Mouse (Mus musculus) intestine, embryonic 15.5 days (tissue): ENCODE data around the gene Teddm3. TPM values are rescaled to one million over a fixed set of nuclear protein-coding genes. Genes with fewer than 3 reads are reported as not detected.
A peak's percentile ranks its signal among the peaks of the same experiment; 100 is the strongest.
"Not testable (repeated sequence)": the region's sequence is repeated elsewhere in the genome, so short reads cannot be mapped to it uniquely, and the experiment has no call there.

Experiments used
- ATAC-seq: fragments of 200-750 bp; cut with Nextera tagmentation; 2 replicates; pipeline ENCODE4 v1.8.0; 2017; ENCODE audit warnings: moderate TSS enrichment, moderate library complexity
- H3K27ac ChIP-seq: fragments of 300-500 bp; sonication (generic); 2 replicates; pipeline ENCODE4 v1.5.1; 2015; ENCODE audit warnings: mild to moderate bottlenecking, inconsistent platforms
- H3K27me3 ChIP-seq: fragments of 300-500 bp; sonication (generic); replicated peaks from 2 replicates; pipeline ENCODE4 v1.6.1; 2015; ENCODE audit warnings: inconsistent platforms
- H3K36me3 ChIP-seq: fragments of 300-500 bp; sonication (generic); 2 replicates; pipeline ENCODE4 v1.6.1; 2015; ENCODE audit warnings: inconsistent platforms
- H3K4me1 ChIP-seq: fragments of 300-500 bp; sonication (generic); replicated peaks from 2 replicates; pipeline ENCODE4 v1.6.1; 2015; ENCODE audit warnings: inconsistent platforms
- H3K4me2 ChIP-seq: fragments of 300-500 bp; sonication (generic); replicated peaks from 2 replicates; pipeline ENCODE4 v1.6.1; 2015; ENCODE audit warnings: mild to moderate bottlenecking, inconsistent platforms
- H3K4me3 ChIP-seq: fragments of 300-500 bp; sonication (generic); replicated peaks from 2 replicates; pipeline ENCODE4 v1.5.1; 2015; ENCODE audit warnings: inconsistent platforms
- H3K9ac ChIP-seq: fragments of 300-500 bp; sonication (generic); 2 replicates; pipeline ENCODE4 v1.6.1; 2015; ENCODE audit warnings: inconsistent platforms
- H3K9me3 ChIP-seq: fragments of 300-500 bp; sonication (generic); 2 replicates; pipeline ENCODE4 v1.6.1; 2016; ENCODE audit warnings: inconsistent platforms
- WGBS: fragments of 180-500 bp; shearing (Covaris S2); methylation state at CpG from one replicate; pipeline ENCODE4 v1.1.7; 2015; 5-methylcytosine and 5-hydroxymethylcytosine counted together
- polyA plus RNA-seq: library from polyadenylated mRNA; unstranded; fragments of >200 nt; fragmentation: Nextera tagmentation; extraction: Ambion mirVana; gene quantifications from 2 replicates; pipeline ENCODE4 v1.2.1, GENCODE M21; 2015

Teddm3 gene
- polyA plus RNA-seq, 1 experiment from 2014 or later, result not detected

DNA sequence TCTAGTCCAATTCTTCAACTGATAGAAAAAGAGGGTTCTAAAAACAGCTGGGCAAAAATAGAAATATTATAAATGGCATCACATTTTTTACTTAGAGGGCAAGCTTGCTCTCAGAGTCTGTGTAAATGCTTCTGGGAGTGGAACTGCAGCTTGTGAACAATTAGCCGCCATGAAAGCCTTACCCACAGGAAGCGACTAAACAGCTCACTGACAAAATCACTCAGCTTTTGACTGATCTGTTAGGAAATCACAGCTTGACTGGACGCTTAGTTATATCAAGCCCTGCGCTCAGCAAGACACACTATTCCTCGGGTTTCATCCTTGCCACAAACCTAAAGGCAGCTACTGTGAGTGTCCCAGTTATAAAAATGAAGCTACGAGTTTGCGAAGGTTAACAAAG is 33.8 kb upstream of the Teddm3 start:
- Histone ChIP-seq H3K36me3 (no peaks in the 10 kb centered on the region), H3K4me1 (peaks cover 2% of the 10 kb centered on the region; the same call in 1 of the 2 replicates), H3K4me3 (no peak overlapping the region), H3K4me2 (no peak overlapping the region), H3K27me3 (no peaks in the 10 kb centered on the region), H3K9me3 (no peaks in the 10 kb centered on the region), H3K9ac (no peak overlapping the region), H3K27ac (no peak overlapping the region)
- no peak for ATAC-seq
- 49% methylated on average over 7 of the region's 7 CpGs for WGBS

DNA sequence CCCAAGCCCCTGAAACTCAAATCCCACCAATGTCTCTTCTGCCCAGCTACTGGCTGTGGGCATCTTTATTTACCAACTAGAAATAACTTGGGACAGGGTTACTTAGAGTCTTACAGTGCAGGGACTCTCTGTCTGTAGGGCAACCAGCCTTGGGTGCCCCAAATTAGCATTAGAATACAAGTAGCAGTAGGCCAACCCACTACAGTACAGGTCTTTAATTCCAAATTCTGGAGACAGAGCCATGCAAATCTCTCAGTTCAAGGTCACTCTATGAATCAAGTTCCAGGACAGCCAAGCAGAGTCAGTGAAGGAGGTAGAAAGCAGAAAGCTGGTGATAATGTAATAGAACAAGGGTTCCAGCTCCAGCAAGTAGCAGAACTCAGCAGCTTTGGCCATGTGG is 30.9 kb upstream of the Teddm3 start:
- no peak overlapping the region for H3K27ac ChIP-seq
- H3K27me3 ChIP-seq, result no peaks in the 10 kb centered on the region
- H3K9me3 ChIP-seq, result no peaks in the 10 kb centered on the region
- H3K4me3 ChIP-seq, result no peak overlapping the region
- no peak for ATAC-seq
- no peak overlapping the region for H3K9ac ChIP-seq
- H3K4me1 ChIP-seq, result no peaks in the 10 kb centered on the region
- H3K4me2 ChIP-seq, result no peak overlapping the region
- no peaks in the 10 kb centered on the region for H3K36me3 ChIP-seq

DNA sequence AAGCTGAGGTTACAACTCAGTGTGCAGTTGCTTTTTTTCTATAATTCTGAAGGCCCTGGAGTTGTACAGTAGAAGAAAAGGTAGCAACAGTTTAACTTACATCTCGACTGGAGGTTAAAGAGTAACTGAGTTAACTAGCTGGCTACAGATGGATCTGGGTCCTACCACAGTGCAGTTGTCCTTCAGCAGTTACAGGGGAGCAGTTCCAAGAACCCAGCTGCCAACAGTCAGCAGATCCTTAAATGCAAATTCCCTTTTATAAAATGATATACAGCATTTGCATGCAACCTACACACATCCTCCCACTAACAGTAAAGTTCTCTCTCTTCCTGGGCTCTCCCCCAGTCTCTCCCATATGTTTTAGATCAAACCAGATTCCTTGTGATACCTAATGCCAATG is 28.3 kb upstream of the Teddm3 start:
- Histone ChIP-seq H3K9me3 (no peaks in the 10 kb centered on the region), H3K4me2 (no peak overlapping the region), H3K9ac (no peak overlapping the region), H3K27ac (no peak overlapping the region), H3K4me3 (no peak overlapping the region), H3K27me3 (no peaks in the 10 kb centered on the region), H3K36me3 (no peaks in the 10 kb centered on the region), H3K4me1 (no peaks in the 10 kb centered on the region)
- no peak for ATAC-seq
- whole genome bisulfite sequencing, result 67% methylated on average over 1 of the region's 1 CpGs

DNA sequence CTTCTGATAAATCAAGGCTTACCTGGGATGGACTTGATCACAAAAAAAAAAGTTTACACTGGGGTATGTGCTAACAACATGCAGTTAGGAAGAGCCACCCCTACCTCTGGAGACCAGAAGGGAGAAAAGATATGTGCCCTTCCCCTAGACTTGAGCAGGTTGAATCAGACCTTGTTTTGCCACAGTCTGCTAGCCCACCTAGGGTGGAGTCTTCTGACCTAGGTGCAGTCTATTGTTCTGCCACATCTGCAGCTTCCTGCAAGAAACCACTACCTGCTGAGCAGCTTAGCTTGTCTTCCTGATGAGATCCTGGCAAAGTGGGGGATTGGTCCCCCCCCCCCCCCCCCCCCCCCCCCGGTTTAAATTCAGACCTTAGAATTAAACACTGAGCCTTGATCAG is 21.4 kb upstream of the Teddm3 start:
- no CpG with 5 or more reads among the region's 1 CpGs for WGBS
- Histone ChIP-seq H3K27me3 (no peaks in the 10 kb centered on the region), H3K27ac (no peak overlapping the region), H3K4me1 (no peaks in the 10 kb centered on the region), H3K9me3 (no peaks in the 10 kb centered on the region), H3K36me3 (no peaks in the 10 kb centered on the region), H3K4me3 (no peak overlapping the region), H3K4me2 (no peak overlapping the region), H3K9ac (no peak overlapping the region)
- no peak for ATAC-seq

DNA sequence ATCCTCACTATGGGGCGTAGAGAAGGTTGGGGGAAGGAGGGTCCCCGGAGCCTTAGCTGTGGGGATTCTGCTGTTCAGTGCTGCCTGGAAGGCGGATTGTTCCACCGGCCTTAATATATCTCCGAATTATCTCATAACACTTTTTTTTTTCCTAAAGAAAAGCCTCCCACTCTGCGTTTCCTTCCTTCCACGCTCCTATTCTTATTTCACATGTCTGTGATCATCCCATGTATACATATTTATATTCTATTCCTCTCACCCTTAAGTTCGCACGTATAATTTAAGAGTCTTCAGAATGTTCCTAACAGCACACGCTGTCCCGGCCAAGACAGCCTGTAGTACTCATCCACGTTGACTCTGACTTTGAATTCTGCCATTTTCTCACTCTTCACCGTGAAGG is 14.9 kb upstream of the Teddm3 start:
- Histone ChIP-seq H3K27me3 (no peaks in the 10 kb centered on the region), H3K9me3 (no peaks in the 10 kb centered on the region), H3K4me2 (no peak overlapping the region), H3K36me3 (no peaks in the 10 kb centered on the region), H3K27ac (no peak overlapping the region), H3K4me3 (no peak overlapping the region), H3K9ac (no peak overlapping the region), H3K4me1 (no peaks in the 10 kb centered on the region)
- ATAC-seq, result no peak
- 89% methylated on average over 13 of the region's 13 CpGs for WGBS

DNA sequence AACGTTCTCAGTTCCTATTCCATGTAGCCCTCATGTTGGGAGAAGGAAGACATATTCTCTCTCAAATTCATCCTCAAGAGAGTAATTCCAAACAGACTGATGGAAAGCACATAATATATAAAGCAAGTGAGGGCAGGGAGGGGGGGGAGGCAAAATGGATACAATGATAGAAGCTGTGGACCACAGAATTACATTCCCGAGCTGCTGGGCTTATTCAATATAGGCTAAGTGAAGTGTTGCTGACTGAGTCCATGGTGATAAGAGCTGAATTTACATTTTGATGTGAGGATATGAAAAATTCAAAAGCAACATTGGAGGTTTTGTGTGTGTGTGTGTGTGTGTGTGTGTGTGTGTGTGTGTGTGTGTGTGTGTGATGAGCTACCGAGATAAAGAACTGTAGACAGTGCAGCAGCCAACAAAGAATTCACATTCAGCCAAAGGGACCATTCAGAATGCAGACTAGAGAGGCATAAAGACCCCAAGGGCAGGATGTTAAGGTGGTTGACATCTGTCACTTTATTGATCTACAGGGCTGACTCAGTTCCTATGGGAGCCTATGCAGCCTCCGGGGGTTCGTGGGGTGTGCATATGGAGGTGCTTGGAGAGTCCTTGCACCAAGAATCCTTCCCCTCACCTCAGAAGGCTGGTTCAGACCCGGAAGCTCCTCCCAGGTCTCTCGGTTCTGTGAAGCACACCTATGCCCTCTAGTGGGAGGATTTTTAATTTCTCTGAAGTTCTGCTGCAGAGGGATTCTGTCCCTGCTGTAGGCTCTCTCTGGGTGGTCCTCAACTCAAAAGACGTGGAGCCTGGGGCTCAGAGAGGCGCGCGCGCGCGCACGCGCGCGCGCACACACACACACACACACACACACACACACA is 11.8 kb upstream of the Teddm3 start:
- H3K4me3 ChIP-seq, H3K27ac ChIP-seq, H3K4me1 ChIP-seq, H3K36me3 ChIP-seq, H3K4me2 ChIP-seq, H3K27me3 ChIP-seq, H3K9me3 ChIP-seq, H3K9ac ChIP-seq: not testable (repeated sequence)
- ATAC-seq, result peak; percentile 73
- WGBS, result 21% methylated on average over 14 of the region's 19 CpGs

DNA sequence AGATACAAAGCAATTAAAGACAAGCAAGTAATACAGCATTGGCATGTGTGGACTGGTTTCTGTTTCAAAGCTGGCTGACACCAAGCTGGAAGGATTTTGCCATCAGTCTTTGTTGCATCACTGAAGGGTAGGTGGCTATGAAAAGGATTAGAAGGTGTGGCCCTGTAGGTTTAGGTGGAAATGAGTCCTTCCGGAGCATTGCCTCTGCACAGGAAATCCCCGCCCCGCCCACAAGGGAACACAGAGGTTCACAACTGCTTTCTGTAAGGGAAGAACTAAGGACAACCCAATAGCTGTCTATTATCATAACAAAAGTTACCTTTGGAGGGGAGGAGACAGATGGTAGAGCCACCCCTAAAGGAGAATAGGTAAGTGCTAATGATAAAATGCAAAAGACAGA is 9.6 kb upstream of the Teddm3 start:
- H3K36me3 ChIP-seq, H3K4me1 ChIP-seq, ATAC-seq, H3K9ac ChIP-seq, H3K27me3 ChIP-seq, H3K27ac ChIP-seq, H3K9me3 ChIP-seq, H3K4me3 ChIP-seq, H3K4me2 ChIP-seq: not testable (repeated sequence)
- 85% methylated on average over 3 of the region's 3 CpGs for WGBS

DNA sequence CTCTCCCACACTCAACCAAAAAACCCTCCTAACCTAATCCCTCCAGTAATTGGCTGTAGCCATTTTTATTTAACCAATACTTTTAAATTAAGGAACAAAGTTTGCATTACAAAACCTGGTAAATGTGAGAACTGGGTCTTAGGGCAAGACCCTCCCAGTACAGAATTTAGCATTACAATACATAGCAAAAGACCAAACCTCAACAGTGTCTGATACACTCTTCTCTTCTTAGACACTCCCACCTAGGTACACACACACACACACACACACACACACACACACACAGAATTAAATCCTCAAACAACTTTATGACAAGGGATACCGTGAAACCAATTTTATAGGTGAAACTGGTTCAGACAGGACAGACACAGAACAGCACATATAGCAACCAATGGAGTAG is 5.4 kb upstream of the Teddm3 start:
- not testable (repeated sequence) for H3K4me2 ChIP-seq, H3K9me3 ChIP-seq, H3K36me3 ChIP-seq, H3K27ac ChIP-seq, H3K9ac ChIP-seq, H3K4me3 ChIP-seq, H3K4me1 ChIP-seq, ATAC-seq, H3K27me3 ChIP-seq
- 97% methylated on average over 1 of the region's 1 CpGs for WGBS

DNA sequence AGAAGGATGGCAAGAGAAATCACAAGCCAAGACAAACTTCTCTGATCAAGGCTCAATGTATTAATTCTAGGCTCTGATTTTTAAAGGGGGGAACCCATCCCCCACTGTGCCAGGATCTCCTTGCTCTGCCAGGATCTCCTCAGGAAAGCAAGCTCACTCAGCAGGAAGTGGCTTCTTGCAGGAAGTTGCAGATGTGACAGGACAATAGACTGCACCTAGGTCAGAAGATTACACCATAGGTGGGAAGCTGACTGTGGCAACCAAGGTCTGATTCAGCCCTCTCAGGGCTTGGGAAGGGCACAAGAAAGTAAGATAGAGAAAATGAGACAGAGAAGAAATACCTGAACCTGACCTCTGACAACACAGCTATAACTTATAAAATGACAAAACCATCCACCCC is 2.5 kb upstream of the Teddm3 start:
- H3K9ac ChIP-seq, H3K4me3 ChIP-seq, H3K27ac ChIP-seq, H3K9me3 ChIP-seq, H3K4me1 ChIP-seq, H3K4me2 ChIP-seq, H3K27me3 ChIP-seq, ATAC-seq, H3K36me3 ChIP-seq: not testable (repeated sequence)

DNA sequence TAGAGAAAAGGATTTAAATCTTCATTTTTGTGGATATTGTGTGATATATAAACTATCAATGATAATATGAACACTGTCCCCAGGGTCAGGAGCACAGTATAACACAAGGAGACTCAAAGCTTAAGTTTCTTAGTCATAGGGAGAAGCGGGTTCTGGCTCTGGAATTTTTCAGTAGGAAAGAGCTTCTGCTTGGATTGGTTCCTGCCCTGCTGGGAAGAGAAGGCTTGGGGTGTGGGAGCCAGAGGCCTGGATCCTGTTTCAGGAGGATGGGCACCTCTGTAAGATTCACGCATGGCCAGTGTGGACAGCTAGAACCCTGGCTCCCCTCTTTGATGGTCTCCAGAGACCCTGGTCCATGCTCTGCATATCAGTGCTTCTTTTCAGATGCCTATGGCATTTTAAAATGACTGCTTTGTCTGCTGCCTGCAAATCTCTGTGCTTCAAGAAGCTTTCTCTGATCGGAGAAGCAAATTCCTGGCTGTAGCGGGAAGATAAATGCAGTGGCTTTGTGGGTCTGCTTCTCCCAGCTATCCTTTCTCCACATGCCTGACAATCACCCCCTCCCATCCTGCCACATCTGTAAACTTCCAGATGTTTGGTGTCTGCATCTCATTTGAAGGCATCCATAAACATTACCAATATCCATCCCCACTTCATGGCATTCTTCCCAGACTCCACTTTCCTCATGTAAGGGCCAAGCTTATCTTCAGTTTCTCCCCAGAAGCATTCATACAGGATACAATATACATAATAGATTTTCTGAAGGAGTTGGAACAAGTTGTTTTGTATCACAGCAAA is 2.0 kb downstream of the Teddm3 start:
- no peak overlapping the region for H3K4me2 ChIP-seq
- H3K9me3 ChIP-seq, result no peaks in the 10 kb centered on the region
- H3K9ac ChIP-seq, result no peak overlapping the region
- no peaks in the 10 kb centered on the region for H3K27me3 ChIP-seq
- WGBS, result 44% methylated on average over 4 of the region's 4 CpGs
- peak overlapping the region; percentile 83 for H3K27ac ChIP-seq
- H3K4me1 ChIP-seq, result 0 out of 2 replicates have a peak, but pooled peaks cover 2% of the 10 kb centered on the region
- ATAC-seq, result peak; percentile 67
- H3K4me3 ChIP-seq, result no peak overlapping the region
- H3K36me3 ChIP-seq, result no peaks in the 10 kb centered on the region

DNA sequence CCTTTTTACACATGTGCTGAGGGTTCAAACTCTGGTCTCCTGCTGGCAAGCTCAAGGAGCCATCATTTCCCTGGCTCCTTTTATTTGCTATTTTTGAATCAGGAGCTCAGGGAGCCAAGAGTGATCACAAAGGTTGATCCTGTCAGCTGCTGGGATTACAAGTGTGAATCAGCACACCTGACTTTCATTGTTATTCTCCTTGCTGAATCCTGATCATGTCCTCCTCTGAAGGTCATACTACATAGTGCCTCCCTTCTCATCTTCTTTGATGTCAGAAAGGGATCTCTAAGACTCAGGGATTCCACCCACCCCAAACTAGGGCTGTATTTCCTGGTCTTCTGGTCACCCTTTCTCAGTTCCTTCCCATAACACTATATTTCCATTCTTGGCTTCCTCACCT is 3.9 kb downstream of the Teddm3 start:
- no peak overlapping the region for H3K4me2 ChIP-seq
- ATAC-seq, result no peak
- no peaks in the 10 kb centered on the region for H3K27me3 ChIP-seq
- no peak overlapping the region for H3K4me3 ChIP-seq
- H3K9me3 ChIP-seq, result no peaks in the 10 kb centered on the region
- H3K9ac ChIP-seq, result no peak overlapping the region
- H3K27ac ChIP-seq, result no peak overlapping the region
- H3K4me1 ChIP-seq, result 0 out of 2 replicates have a peak, but pooled peaks cover 2% of the 10 kb centered on the region
- H3K36me3 ChIP-seq, result no peaks in the 10 kb centered on the region

DNA sequence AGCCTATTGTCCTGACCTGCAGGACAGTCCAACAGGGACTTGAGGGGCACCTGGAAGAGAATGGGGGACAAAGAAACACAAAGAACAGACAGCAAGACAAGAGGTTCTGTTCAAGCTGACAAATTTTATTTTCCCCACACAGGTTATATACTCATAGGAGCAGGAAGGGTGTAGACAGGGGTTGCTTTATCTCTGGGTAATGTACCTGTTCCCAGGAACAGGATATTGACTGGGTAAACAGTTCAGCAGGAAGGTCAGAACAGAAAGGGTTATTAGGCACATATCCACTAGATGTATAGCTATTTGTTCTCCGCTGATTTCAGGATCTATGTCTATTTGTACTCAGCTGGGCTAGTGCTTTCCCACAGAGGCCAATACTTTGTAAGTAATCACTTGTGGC is 5.3 kb downstream of the Teddm3 start:
- 0 out of 2 replicates have a peak, but pooled peaks have one; percentile 23 for ATAC-seq
- H3K9ac ChIP-seq, H3K27me3 ChIP-seq, H3K27ac ChIP-seq, H3K4me1 ChIP-seq, H3K9me3 ChIP-seq, H3K36me3 ChIP-seq, H3K4me3 ChIP-seq, H3K4me2 ChIP-seq: not testable (repeated sequence)
- WGBS, result 57% methylated on average over 1 of the region's 1 CpGs
